Mouse (Mus musculus) forebrain, embryonic 12.5 days (tissue): Measurements from ENCODE around the gene Rasgef1a. TPM values are rescaled to one million over a fixed set of nuclear protein-coding genes. Genes with fewer than 3 reads are reported as not detected.

ENCODE experiments used
- ATAC-seq: fragments of 200-750 bp; cut with Nextera tagmentation; 2 replicates; pipeline ENCODE4 v1.8.0; 2017; ENCODE audit warnings: moderate TSS enrichment; ENCODE audit not compliant: low FRiP score
- H3K27ac ChIP-seq: fragments of 300-500 bp; sonication (generic); 2 replicates; pipeline ENCODE4 v1.5.1; 2016; ENCODE audit warnings: mild to moderate bottlenecking
- H3K27me3 ChIP-seq: fragments of 300-500 bp; sonication (generic); 2 replicates; pipeline ENCODE4 v1.6.1; 2016; ENCODE audit warnings: mild to moderate bottlenecking
- H3K36me3 ChIP-seq: fragments of 300-500 bp; sonication (generic); replicated peaks from 2 replicates; pipeline ENCODE4 v1.6.1; 2016; ENCODE audit warnings: mild to moderate bottlenecking
- H3K4me1 ChIP-seq: fragments of 300-500 bp; sonication (generic); 2 replicates; pipeline ENCODE4 v1.6.1; 2016
- H3K4me2 ChIP-seq: fragments of 300-500 bp; sonication (generic); 2 replicates; pipeline ENCODE4 v1.6.1; 2016; ENCODE audit warnings: mild to moderate bottlenecking, moderate library complexity
- H3K4me3 ChIP-seq: fragments of 300-500 bp; sonication (generic); replicated peaks from 2 replicates; pipeline ENCODE4 v1.5.1; 2016; ENCODE audit warnings: mild to moderate bottlenecking
- H3K9ac ChIP-seq: fragments of 300-500 bp; sonication (generic); 2 replicates; pipeline ENCODE4 v1.6.1; 2016; ENCODE audit warnings: mild to moderate bottlenecking
- H3K9me3 ChIP-seq: fragments of 300-500 bp; sonication (generic); 2 replicates; pipeline ENCODE4 v1.6.1; 2016
- WGBS: fragments of 180-500 bp; shearing (Covaris S2); methylation state at CpG from one replicate; pipeline ENCODE4 v1.1.7; 2016; 5-methylcytosine and 5-hydroxymethylcytosine counted together
- polyA plus RNA-seq: library from polyadenylated mRNA; unstranded; fragments of >200 nt; fragmentation: Nextera tagmentation; extraction: Ambion mirVana; gene quantifications from 2 replicates; pipeline ENCODE4 v1.2.1, GENCODE M21; 2016

Rasgef1a gene
- 0.33 and 0.49 TPM in 2 replicates for polyA plus RNA-seq

DNA sequence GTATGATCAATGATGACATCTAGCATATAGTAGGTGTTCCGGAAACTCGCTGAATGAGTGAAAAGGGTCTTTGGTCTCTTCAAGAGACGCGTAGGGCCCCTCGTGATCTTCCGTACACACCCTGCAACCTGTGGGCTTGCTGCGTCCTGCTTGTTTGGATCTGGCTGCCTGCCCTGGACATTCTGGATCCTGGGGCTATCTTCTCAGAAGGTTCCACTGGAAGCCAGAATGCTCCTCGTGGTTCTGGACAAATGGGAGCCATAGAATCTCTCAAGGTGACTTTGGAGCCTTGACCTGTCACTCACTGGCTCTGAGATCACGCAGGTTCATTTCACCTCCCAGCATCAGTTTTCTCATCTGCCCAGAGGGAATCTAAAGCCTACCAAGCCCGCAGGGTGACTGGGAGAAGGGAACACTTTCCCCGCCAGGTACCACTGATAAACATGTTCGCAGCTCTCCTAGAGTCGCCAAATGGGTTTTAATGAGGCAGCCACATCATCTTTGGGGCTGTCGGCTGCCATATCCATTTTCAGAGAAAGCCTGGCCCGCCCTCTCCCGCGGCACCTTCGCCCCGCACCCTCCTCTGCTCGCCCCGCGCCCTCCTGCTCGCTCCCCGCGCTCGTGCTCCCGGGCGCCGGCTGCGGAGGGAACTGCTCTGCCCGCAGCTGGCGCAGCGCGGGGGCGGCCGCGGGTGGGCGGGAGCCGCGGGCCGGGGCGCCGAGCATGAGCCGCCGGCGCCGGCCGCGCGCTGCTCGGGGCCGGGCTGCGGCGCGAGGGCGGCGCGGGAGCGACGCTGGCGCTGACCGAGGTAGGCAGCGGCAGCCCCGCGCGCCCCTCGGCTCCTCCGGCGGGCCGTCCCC, at the start of gene Rasgef1a:
Gene Rasgef1a (plus strand): TSS at position 683 of the 860 bp plus-strand sequence.
- H3K27ac ChIP-seq, result no peak within 1 kb of the TSS
- H3K4me3 ChIP-seq, result peak within 1 kb of the TSS; percentile 49
- peak within 1 kb of the TSS; percentile 49 for H3K9ac ChIP-seq
- no peaks in the 10 kb centered on the region for H3K9me3 ChIP-seq
- ATAC-seq, result peak; percentile 56; the same call in 1 of the 2 replicates
- H3K4me2 ChIP-seq, result peak within 1 kb of the TSS; percentile 83
- WGBS, result 16% methylated on average over 43 of the region's 70 CpGs
- H3K36me3 ChIP-seq, result no peaks in the 10 kb centered on the region
- peaks cover 17% of the 10 kb centered on the region for H3K4me1 ChIP-seq
- peaks cover 63% of the 10 kb centered on the region for H3K27me3 ChIP-seq

GRCm38 (mm10) chr6:117963201-117963600, 48.0 kb upstream of the Rasgef1a start:
- WGBS, result 84% methylated on average over 3 of the region's 3 CpGs

GRCm38 (mm10) chr6:117966729-117967128, 44.5 kb upstream of the Rasgef1a start:
- Histone ChIP-seq H3K27me3 (no peaks in the 10 kb centered on the region), H3K27ac (no peak overlapping the region), H3K9ac (no peak overlapping the region), H3K4me2 (no peak overlapping the region), H3K4me1 (no peaks in the 10 kb centered on the region), H3K9me3 (no peaks in the 10 kb centered on the region), H3K4me3 (no peak overlapping the region), H3K36me3 (no peaks in the 10 kb centered on the region)
- ATAC-seq, result no peak
- WGBS, result 65% methylated on average over 9 of the region's 9 CpGs

More at GRCm38 (mm10) chr6:117963201-117963600, 48.0 kb upstream of the Rasgef1a start:
- Histone ChIP-seq H3K9me3 (no peaks in the 10 kb centered on the region), H3K4me3 (no peak overlapping the region), H3K27me3 (no peaks in the 10 kb centered on the region), H3K4me2 (no peak overlapping the region), H3K27ac (no peak overlapping the region), H3K4me1 (no peaks in the 10 kb centered on the region), H3K9ac (no peak overlapping the region), H3K36me3 (no peaks in the 10 kb centered on the region)
- ATAC-seq, result no peak

DNA sequence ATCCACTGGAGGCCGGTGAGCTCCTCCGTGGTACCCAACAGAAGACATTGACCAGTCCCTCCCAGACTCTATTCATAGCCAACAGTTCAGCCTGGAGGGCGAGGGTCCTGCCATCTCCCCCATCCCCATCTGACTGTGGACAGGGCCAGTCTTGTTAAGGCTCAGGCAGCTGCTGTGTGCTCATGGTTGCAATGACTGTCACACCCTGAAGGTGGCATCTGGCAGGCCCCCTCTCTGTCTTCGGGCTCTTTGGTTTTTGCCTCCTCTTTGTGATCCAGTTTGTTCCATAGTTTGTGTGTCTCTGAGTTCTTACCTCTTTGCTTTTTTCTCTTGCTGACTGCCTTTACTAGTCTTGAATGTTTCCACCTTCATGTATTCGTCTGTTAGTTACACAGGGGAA, 24.1 kb upstream of the Rasgef1a start:
- 57% methylated on average over 5 of the region's 5 CpGs for WGBS
- H3K9me3 ChIP-seq, result no peaks in the 10 kb centered on the region
- ATAC-seq, result no peak

GRCm38 (mm10) chr6:117989209-117989608, 22.0 kb upstream of the Rasgef1a start:
- no peak for ATAC-seq
- Histone ChIP-seq H3K4me3 (no peak overlapping the region), H3K4me1 (no peaks in the 10 kb centered on the region), H3K27ac (no peak overlapping the region), H3K36me3 (no peaks in the 10 kb centered on the region), H3K27me3 (peaks cover 3% of the 10 kb centered on the region; the same call in 1 of the 2 replicates), H3K9ac (no peak overlapping the region), H3K4me2 (no peak overlapping the region), H3K9me3 (no peaks in the 10 kb centered on the region)
- WGBS, result 87% methylated on average over 7 of the region's 7 CpGs

More for the DNA sequence above, 24.1 kb upstream of the Rasgef1a start:
- Histone ChIP-seq H3K4me3 (no peak overlapping the region), H3K4me1 (no peaks in the 10 kb centered on the region), H3K27ac (no peak overlapping the region), H3K9ac (no peak overlapping the region), H3K4me2 (no peak overlapping the region), H3K27me3 (no peaks in the 10 kb centered on the region; the same call in 1 of the 2 replicates), H3K36me3 (no peaks in the 10 kb centered on the region)

DNA sequence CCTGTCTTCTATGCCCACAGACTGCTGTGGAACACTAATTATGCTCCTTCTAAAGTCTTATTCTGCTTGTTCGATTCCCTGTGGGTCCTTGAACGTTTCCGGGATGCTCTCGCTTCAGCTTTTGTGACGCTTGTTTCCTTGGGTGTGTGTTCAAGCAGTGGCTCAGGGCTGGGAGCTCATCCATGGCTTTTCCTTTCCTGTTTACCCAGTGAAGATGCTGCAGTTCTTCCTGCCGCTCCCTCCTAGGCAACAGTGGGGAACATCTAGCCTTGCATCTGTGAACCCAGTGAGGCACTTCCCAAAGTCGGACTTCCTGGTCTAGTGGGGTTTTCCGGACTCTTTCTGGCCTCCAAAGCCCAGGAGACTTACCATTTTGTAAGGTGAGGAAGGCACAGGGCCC, 20.6 kb upstream of the Rasgef1a start:
- no peak overlapping the region for H3K27ac ChIP-seq
- no peaks in the 10 kb centered on the region for H3K4me1 ChIP-seq
- no peaks in the 10 kb centered on the region for H3K36me3 ChIP-seq
- no peak overlapping the region for H3K4me2 ChIP-seq
- ATAC-seq, result no peak
- H3K27me3 ChIP-seq, result peaks cover 4% of the 10 kb centered on the region
- H3K9ac ChIP-seq, result no peak overlapping the region
- no peak overlapping the region for H3K4me3 ChIP-seq
- 87% methylated on average over 8 of the region's 8 CpGs for WGBS
- H3K9me3 ChIP-seq, result no peaks in the 10 kb centered on the region

DNA sequence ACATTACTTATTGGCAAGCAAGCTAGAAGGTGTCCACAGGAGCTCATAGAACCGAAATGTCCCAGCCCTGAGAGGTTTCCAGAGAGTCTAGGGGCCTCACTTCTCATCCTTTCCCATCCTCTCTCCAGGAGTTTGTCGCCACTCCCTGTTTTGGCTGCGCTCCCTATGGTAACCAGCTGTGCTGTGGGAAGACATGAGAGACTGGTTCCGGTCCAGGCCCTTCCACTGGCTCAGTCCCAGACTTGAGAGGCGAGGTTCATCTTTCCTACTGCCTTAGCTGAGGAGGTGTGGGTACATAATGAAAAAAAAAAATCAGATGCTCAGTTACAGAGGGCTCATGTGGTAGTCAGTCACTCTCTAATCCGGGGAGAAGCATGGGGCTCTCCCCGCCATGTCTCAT, 19.9 kb upstream of the Rasgef1a start:
- Histone ChIP-seq H3K4me3 (no peak overlapping the region), H3K9ac (no peak overlapping the region), H3K27me3 (peaks cover 7% of the 10 kb centered on the region), H3K27ac (no peak overlapping the region), H3K4me2 (no peak overlapping the region), H3K36me3 (no peaks in the 10 kb centered on the region), H3K9me3 (no peaks in the 10 kb centered on the region), H3K4me1 (no peaks in the 10 kb centered on the region)
- ATAC-seq, result no peak
- WGBS, result 83% methylated on average over 7 of the region's 7 CpGs

GRCm38 (mm10) chr6:117991928-117992327, 19.3 kb upstream of the Rasgef1a start:
- no peaks in the 10 kb centered on the region for H3K4me1 ChIP-seq
- no peak overlapping the region for H3K9ac ChIP-seq
- H3K4me2 ChIP-seq, result no peak overlapping the region
- peaks cover 7% of the 10 kb centered on the region for H3K27me3 ChIP-seq
- H3K9me3 ChIP-seq, result no peaks in the 10 kb centered on the region
- 71% methylated on average over 8 of the region's 8 CpGs for WGBS
- ATAC-seq, result no peak
- no peaks in the 10 kb centered on the region for H3K36me3 ChIP-seq
- no peak overlapping the region for H3K27ac ChIP-seq
- H3K4me3 ChIP-seq, result no peak overlapping the region

GRCm38 (mm10) chr6:117995168-117995567, 16.1 kb upstream of the Rasgef1a start:
- H3K27ac ChIP-seq, result no peak overlapping the region
- H3K4me2 ChIP-seq, result no peak overlapping the region
- H3K4me3 ChIP-seq, result no peak overlapping the region
- H3K9ac ChIP-seq, result no peak overlapping the region
- no peak for ATAC-seq
- no peaks in the 10 kb centered on the region for H3K4me1 ChIP-seq
- H3K36me3 ChIP-seq, result no peaks in the 10 kb centered on the region
- WGBS, result 56% methylated on average over 9 of the region's 9 CpGs
- peaks cover 7% of the 10 kb centered on the region for H3K27me3 ChIP-seq
- H3K9me3 ChIP-seq, result no peaks in the 10 kb centered on the region

GRCm38 (mm10) chr6:118001272-118001671, 10.0 kb upstream of the Rasgef1a start:
- Histone ChIP-seq H3K36me3 (no peaks in the 10 kb centered on the region), H3K27me3 (peaks cover 15% of the 10 kb centered on the region)
- 16% methylated on average over 3 of the region's 3 CpGs for WGBS

GRCm38 (mm10) chr6:118007302-118007701, 3.9 kb upstream of the Rasgef1a start:
- Histone ChIP-seq H3K36me3 (no peaks in the 10 kb centered on the region), H3K27me3 (peaks cover 45% of the 10 kb centered on the region), H3K4me3 (no peak overlapping the region), H3K4me1 (peaks cover 10% of the 10 kb centered on the region), H3K9ac (no peak overlapping the region), H3K27ac (no peak overlapping the region), H3K9me3 (no peaks in the 10 kb centered on the region), H3K4me2 (no peak overlapping the region)
- ATAC-seq, result no peak
- WGBS, result 59% methylated on average over 5 of the region's 5 CpGs

More at GRCm38 (mm10) chr6:118001272-118001671, 10.0 kb upstream of the Rasgef1a start:
- Histone ChIP-seq H3K4me2 (no peak overlapping the region), H3K4me3 (no peak overlapping the region), H3K4me1 (no peaks in the 10 kb centered on the region), H3K27ac (no peak overlapping the region), H3K9me3 (no peaks in the 10 kb centered on the region), H3K9ac (no peak overlapping the region)
- ATAC-seq, result no peak

DNA sequence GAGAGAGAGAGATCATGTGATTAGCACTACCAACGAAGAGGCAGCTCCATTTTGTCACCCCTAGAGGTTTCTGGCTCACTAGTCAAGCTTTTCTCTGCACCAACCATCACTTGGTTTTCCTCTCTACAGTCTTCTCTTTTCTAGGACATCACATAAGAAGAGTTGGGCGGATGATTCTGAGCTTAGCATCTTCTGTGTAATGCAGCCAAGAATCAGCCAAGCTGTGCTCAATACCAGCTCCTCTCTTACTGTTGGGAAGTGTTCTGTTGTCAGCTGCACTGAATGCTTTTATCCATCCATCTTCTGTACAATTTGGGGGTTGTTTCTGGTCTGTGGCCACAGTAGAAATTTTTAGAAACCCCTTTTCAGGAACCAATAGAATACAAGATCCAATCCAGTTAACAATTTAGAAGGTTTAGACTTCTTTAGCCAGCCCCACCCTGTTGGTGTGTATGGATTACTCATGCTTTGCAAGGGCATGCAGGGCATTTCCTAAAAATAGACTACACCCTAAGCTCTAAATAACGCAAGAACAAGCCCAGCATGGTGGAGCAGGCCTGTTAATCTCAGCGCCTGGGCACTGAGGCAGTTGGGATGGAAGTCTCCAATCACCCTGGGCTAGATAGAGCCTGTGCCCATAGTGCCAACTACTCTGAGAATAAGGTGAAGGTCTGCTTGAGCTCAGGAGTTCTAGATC, 3.2 kb upstream of the Rasgef1a start:
- Histone ChIP-seq H3K27me3 (peaks cover 48% of the 10 kb centered on the region), H3K4me2 (no peak overlapping the region), H3K36me3 (no peaks in the 10 kb centered on the region), H3K4me3 (no peak overlapping the region), H3K27ac (no peak overlapping the region), H3K9ac (no peak overlapping the region), H3K4me1 (peaks cover 10% of the 10 kb centered on the region), H3K9me3 (no peaks in the 10 kb centered on the region)
- ATAC-seq, result no peak
- 81% methylated on average over 3 of the region's 4 CpGs for WGBS
